Mouse (Mus musculus) olfactory bulb, adult 2 months (tissue): Measurements from ENCODE around the gene Bbs5.

ENCODE experiments used
- CTCF ChIP-seq: fragments of 200-500 bp; IDR thresholded peaks from 2 replicates; pipeline ENCODE4 v1.5.1; 2012; ENCODE audit warnings: low read depth, mild to moderate bottlenecking, low read length, moderate library complexity; ENCODE audit not compliant: insufficient read depth
- POLR2A ChIP-seq: fragments of 200-500 bp; IDR thresholded peaks from 2 replicates; pipeline ENCODE4 v1.6.1; 2012; ENCODE audit warnings: mild to moderate bottlenecking, low read depth, low read length, moderate library complexity; ENCODE audit not compliant: insufficient read depth

GRCm38 (mm10) chr2:69659326-69659725 is 12.4 kb downstream of the Bbs5 start:
- TF ChIP-seq CTCF (no peak), POLR2A (no peak)
